8 mouse cellular contexts compared by ENCODE assay signal in the genomic region with DNA sequence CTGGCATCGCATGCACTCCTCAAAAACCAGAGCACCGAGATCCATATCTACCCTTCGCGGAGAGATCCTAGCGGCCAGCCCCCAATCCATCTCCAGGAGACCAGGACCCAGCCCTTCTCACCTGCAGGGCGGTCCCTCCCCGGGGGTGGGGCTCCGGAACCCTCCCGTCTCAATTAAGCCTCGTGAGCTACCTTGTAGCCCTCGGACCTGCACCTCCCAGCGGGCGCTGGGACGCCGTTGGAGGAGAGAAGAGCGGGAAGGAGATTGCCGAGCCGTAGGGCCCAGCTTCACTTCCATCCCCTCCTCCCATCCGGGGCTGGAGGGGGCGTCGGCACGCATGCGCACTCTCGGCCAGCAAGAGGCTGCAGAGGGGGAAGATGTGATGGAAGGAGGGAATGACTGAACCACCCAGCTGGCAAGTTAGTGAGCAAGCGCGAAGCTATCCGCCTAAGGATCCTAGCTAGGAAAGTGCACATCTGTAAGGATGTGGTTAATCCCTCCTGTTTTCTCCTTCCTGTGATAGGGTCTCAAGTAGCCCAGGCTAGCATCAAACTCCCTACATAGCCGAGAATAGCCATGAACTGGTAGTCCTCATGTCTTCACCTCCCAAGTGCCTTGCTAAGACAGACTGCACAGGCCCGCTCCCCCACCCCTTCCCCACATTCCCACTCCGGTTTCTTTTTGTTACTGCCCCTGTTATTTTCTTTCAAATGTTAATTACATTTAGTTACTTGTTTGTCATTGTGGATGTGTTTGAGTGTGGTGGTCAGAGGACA. TPM values are rescaled to one million over a fixed set of nuclear protein-coding genes. Genes with fewer than 3 reads are reported as not detected.
A peak's percentile ranks its signal among the peaks of the same experiment; 100 is the strongest.
DNase-seq lines count a peak whose midpoint lies in the region; ATAC-seq and TF ChIP-seq lines count a peak whose summit lies in the region.

A gene (plus strand): TSS at position 214 of the 776 bp plus-strand sequence.
A gene (minus strand): TSS at position 312 of the 776 bp plus-strand sequence.

- TF ChIP-seq POLR2A in ES-Bruce4 (IDR thresholded peaks at IDR 0.05; ENCODE audit: insufficient read depth, low read length): peak; percentile 69
- TF ChIP-seq POLR2A in brain, embryonic 14.5 days (IDR thresholded peaks at IDR 0.05; ENCODE audit: borderline replicate concordance, extremely low read depth, insufficient read depth, insufficient read length, poor library complexity, severe bottlenecking): peak; percentile 69; the same call in 1 of the 2 replicates
- no peak for TF ChIP-seq POLR2A in small intestine, adult 2 months (IDR thresholded peaks at IDR 0.05; ENCODE audit: low read depth, low read length)

- peaks cover 5% of the 10 kb centered on the region; the same call in 1 of the 2 replicates for H3K9me3 ChIP-seq in ES-Bruce4 (replicated peaks; ENCODE audit: control insufficient read depth, insufficient read depth, low read length, poor library complexity, severe bottlenecking)
- H3K9me3 ChIP-seq in forebrain, embryonic 12.5 days: no peaks in the 10 kb centered on the region

- no peaks in the 10 kb centered on the region for H3K36me3 ChIP-seq in ES-Bruce4 (ENCODE audit: control insufficient read depth, insufficient read depth, low read length, poor library complexity, severe bottlenecking)
- H3K36me3 ChIP-seq in forebrain, embryonic 12.5 days (replicated peaks): no peaks in the 10 kb centered on the region
- H3K36me3 ChIP-seq in small intestine, adult 2 months (ENCODE audit: control insufficient read depth, insufficient read depth, low read length): no peaks in the 10 kb centered on the region

- TF ChIP-seq EP300 in ES-Bruce4 (IDR thresholded peaks at IDR 0.05; ENCODE audit: insufficient read depth, low read depth, low read length): no peak; the same call in 1 of the 2 replicates

- ATAC-seq in forebrain, embryonic 12.5 days (ENCODE audit: low FRiP score): peak; percentile 70

- 5% methylated on average over 30 of the region's 30 CpGs for WGBS in forebrain, embryonic 12.5 days
- 15% methylated on average over 30 of the region's 30 CpGs for WGBS in small intestine, adult 2 months

- peaks cover 1% of the 10 kb centered on the region for H3K4me1 ChIP-seq in ES-Bruce4 (ENCODE audit: control insufficient read depth, insufficient read depth, low read length)
- peaks cover 12% of the 10 kb centered on the region; the same call in 1 of the 2 replicates for H3K4me1 ChIP-seq in forebrain, embryonic 12.5 days
- H3K4me1 ChIP-seq in small intestine, adult 2 months (ENCODE audit: control insufficient read depth, insufficient read depth, insufficient read length, low read length): peaks cover 26% of the 10 kb centered on the region

- H3K4me2 ChIP-seq in forebrain, embryonic 12.5 days: peak within 1 kb of the TSS; percentile 71

- intact Hi-C loops in heart, postnatal 25 days (cut with DNase I): no loop called here

- H3K9ac ChIP-seq in ES-Bruce4 (ENCODE audit: low read depth, poor library complexity, severe bottlenecking): no peak within 1 kb of the TSS
- H3K9ac ChIP-seq in forebrain, embryonic 12.5 days: peak within 1 kb of the TSS; percentile 57

- H3K27ac ChIP-seq in ES-Bruce4 (ENCODE audit: insufficient read depth, low read length): no peak within 1 kb of the TSS
- no peak within 1 kb of the TSS; the same call in 1 of the 2 replicates for H3K27ac ChIP-seq in forebrain, embryonic 12.5 days
- H3K27ac ChIP-seq in small intestine, adult 2 months (ENCODE audit: insufficient read depth, low read depth, low read length): peak within 1 kb of the TSS; percentile 69

- H3K27me3 ChIP-seq in ES-Bruce4 (ENCODE audit: control insufficient read depth, insufficient read depth, low read length, poor library complexity, severe bottlenecking): no peaks in the 10 kb centered on the region
- H3K27me3 ChIP-seq in forebrain, embryonic 12.5 days: peaks cover 36% of the 10 kb centered on the region
- no peaks in the 10 kb centered on the region for H3K27me3 ChIP-seq in small intestine, adult 2 months (ENCODE audit: control insufficient read depth, insufficient read depth, low read length)

- TF ChIP-seq CTCF in ES-Bruce4 (IDR thresholded peaks at IDR 0.05; ENCODE audit: low read depth, low read length): no peak
- no peak for TF ChIP-seq CTCF in brain, embryonic 14.5 days (IDR thresholded peaks at IDR 0.05; ENCODE audit: borderline replicate concordance, extremely low read depth, insufficient read depth, insufficient read length)
- TF ChIP-seq CTCF in small intestine, adult 2 months (IDR thresholded peaks at IDR 0.05; ENCODE audit: extremely low read depth, insufficient read length, insufficient replicate concordance, low read depth, low read length): no peak

- H3K4me3 ChIP-seq in ES-Bruce4 (ENCODE audit: low read depth, low read length): peak within 1 kb of the TSS; percentile 47
- peak within 1 kb of the TSS; percentile 45 for H3K4me3 ChIP-seq in forebrain, embryonic 12.5 days (replicated peaks)
- peak within 1 kb of the TSS; percentile 54 for H3K4me3 ChIP-seq in small intestine, adult 2 months (ENCODE audit: low read depth, low read length)

- peak; percentile 94 for DNase-seq in brain, embryonic 14.5 days (ENCODE audit: low read depth)
- DNase-seq in heart, postnatal 25 days (ENCODE audit: low spot score): peak; percentile 35
- peak; percentile 85 to 88 for DNase-seq in left cerebral cortex, adult 18-20 months (ENCODE audit: low spot score in 2 of 2)
- DNase-seq in mesoderm, embryonic 11.5 days (ENCODE audit: low read depth, low spot score): peak; percentile 86
- no peak for DNase-seq in c-Kit-positive CD71-positive TER-119-positive erythroid progenitor cells, embryonic 14.5 days (ENCODE audit: low spot score)

RNA-seq across cellular contexts. Expression of the first gene that starts in this region (rescaled TPM):
- polyA plus RNA-seq in ES-Bruce4 (2011; ENCODE audit: insufficient read depth, insufficient read length, low read depth, missing spikeins): 13.4 and 15.5 TPM in 2 replicates
- 14.4 and 18.8 TPM in 2 replicates for polyA plus RNA-seq in brain, embryonic 14.5 days (2012; rRNA removed)
- polyA plus RNA-seq in forebrain, embryonic 12.5 days (2016; fragmentation: Nextera tagmentation; extraction: Ambion mirVana): 15.3 and 15.7 TPM in 2 replicates
- total RNA-seq in heart, postnatal 25 days (2021): 10 to 100 TPM; 44.6 to 49.1 TPM
- 10 to 100 TPM; 15.4 to 18.2 TPM for total RNA-seq in left cerebral cortex, adult 18-20 months (2021)
- polyA plus RNA-seq in small intestine, adult 2 months (2012; rRNA removed): 44.2 and 47.3 TPM in 2 replicates

RNA-seq across cellular contexts. Expression of the second gene that starts in this region (rescaled TPM):
- 0.88 and 1.4 TPM in 2 replicates for polyA plus RNA-seq in ES-Bruce4 (2011; ENCODE audit: insufficient read depth, insufficient read length, low read depth, missing spikeins)
- 4.8 and 9.6 TPM in 2 replicates for polyA plus RNA-seq in brain, embryonic 14.5 days (2012; rRNA removed)
- 3.1 and 3.5 TPM in 2 replicates for polyA plus RNA-seq in forebrain, embryonic 12.5 days (2016; fragmentation: Nextera tagmentation; extraction: Ambion mirVana)
- total RNA-seq in heart, postnatal 25 days (2021): under 1 TPM; 0.08 to 0.17 TPM
- 1 to 10 TPM; 6.9 to 7.3 TPM for total RNA-seq in left cerebral cortex, adult 18-20 months (2021)
- 0.62 and 0.79 TPM in 2 replicates for polyA plus RNA-seq in small intestine, adult 2 months (2012; rRNA removed)

Comparison
In these comparisons a context has a peak if more than half of its experiments do, and no peak if none do; other contexts are left out.
1. RNA of the second gene that starts in this region (total RNA-seq): 6.9 to 7.3 TPM in left cerebral cortex, adult 18-20 months; 0.08 to 0.17 TPM in heart, postnatal 25 days; every median in the first group is over 4 times any median in the second.
2. Peak in every context shown above with its lines, with median percentiles within 50 percentile points of each other: H3K4me3 ChIP-seq.